Mouse (Mus musculus): Measurements from ENCODE around the gene 1700022I11Rik.

DNA sequence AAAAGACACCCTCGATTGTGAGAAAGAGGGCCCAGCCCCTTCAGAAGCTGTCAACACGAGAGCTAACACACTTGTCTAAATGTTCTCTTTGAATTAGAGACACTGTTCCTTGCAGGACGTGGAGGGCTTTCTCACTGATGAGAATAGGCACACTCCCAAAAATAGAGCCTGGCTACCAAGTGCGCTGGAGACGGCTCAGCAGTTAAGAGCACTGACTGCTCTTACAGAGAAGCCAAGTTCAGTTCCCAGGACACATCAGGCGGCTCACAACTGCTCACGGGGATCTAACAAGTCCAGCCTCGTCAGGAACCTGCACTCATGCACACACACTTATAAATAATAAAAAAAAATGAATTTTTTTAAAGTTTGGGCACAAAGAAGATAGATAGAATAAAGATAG, 10.5 kb upstream of the 1700022I11Rik start:
- TF ChIP-seq CTCF (IDR thresholded peaks at IDR 0.05; ENCODE audit: control insufficient read depth, insufficient read depth, insufficient read length) (no peak), USF1 (IDR thresholded peaks at IDR 0.05; ENCODE audit: low read depth) (no peak), MAX (IDR thresholded peaks at IDR 0.05) (no peak), MYOG (IDR thresholded peaks at IDR 0.05; ENCODE audit: control insufficient read depth, extremely low read depth, insufficient read length) (no peak), FOSL1 (IDR thresholded peaks at IDR 0.05; ENCODE audit: insufficient read depth, low read length, poor library complexity, severe bottlenecking) (no peak), CEBPB (IDR thresholded peaks at IDR 0.05; ENCODE audit: low read depth) (no peak)
